Mouse (Mus musculus): ENCODE results near the gene Kcnq4. TPM values are rescaled to one million over a fixed set of nuclear protein-coding genes. Genes with fewer than 3 reads are reported as not detected.

Gene Kcnq4
- polyA plus RNA-seq, 1 experiment: 10.9 TPM

- TF ChIP-seq POLR2A (IDR thresholded peaks at IDR 0.05; ENCODE audit: extremely low read depth, insufficient read depth, low read length) (no peak), CTCF (IDR thresholded peaks at IDR 0.05; ENCODE audit: extremely low read depth, insufficient read depth, low read length) (no peak)
- Histone ChIP-seq H3K27ac (ENCODE audit: insufficient read depth, low read length) (no peak overlapping the region), H3K4me1 (ENCODE audit: control insufficient read depth, insufficient read depth, low read length) (no peaks in the 10 kb centered on the region), H3K4me3 (ENCODE audit: insufficient read depth, low read length) (no peak overlapping the region)
Measured at GRCm38 (mm10) chr4:120683278-120683997, 65.0 kb downstream of the Kcnq4 start.

- TF ChIP-seq POLR2A (IDR thresholded peaks at IDR 0.05; ENCODE audit: extremely low read depth, insufficient read depth, low read length): no peak
- peak; percentile 88 for TF ChIP-seq CTCF (IDR thresholded peaks at IDR 0.05; ENCODE audit: extremely low read depth, insufficient read depth, low read length)
- Histone ChIP-seq H3K4me3 (ENCODE audit: insufficient read depth, low read length) (no peak overlapping the region), H3K27ac (ENCODE audit: insufficient read depth, low read length) (no peak overlapping the region)
Measured at GRCm38 (mm10) chr4:120682168-120682567, 66.2 kb downstream of the Kcnq4 start.

GRCm38 (mm10) chr4:120680953-120681352 is 67.5 kb downstream of the Kcnq4 start:
- TF ChIP-seq CTCF (IDR thresholded peaks at IDR 0.05; ENCODE audit: extremely low read depth, insufficient read depth, low read length) (peak; percentile 84), POLR2A (IDR thresholded peaks at IDR 0.05; ENCODE audit: extremely low read depth, insufficient read depth, low read length) (no peak)
- Histone ChIP-seq H3K27ac (ENCODE audit: insufficient read depth, low read length) (no peak overlapping the region), H3K4me3 (ENCODE audit: insufficient read depth, low read length) (no peak overlapping the region), H3K4me1 (ENCODE audit: control insufficient read depth, insufficient read depth, low read length) (no peaks in the 10 kb centered on the region)

More at GRCm38 (mm10) chr4:120682168-120682567, 66.2 kb downstream of the Kcnq4 start:
- no peaks in the 10 kb centered on the region for H3K4me1 ChIP-seq (ENCODE audit: control insufficient read depth, insufficient read depth, low read length)

GRCm38 (mm10) chr4:120675640-120676039 is 72.8 kb downstream of the Kcnq4 start:
- Histone ChIP-seq H3K4me3 (ENCODE audit: insufficient read depth, low read length) (no peak overlapping the region), H3K27ac (ENCODE audit: insufficient read depth, low read length) (no peak overlapping the region)
- no peak for TF ChIP-seq CTCF (IDR thresholded peaks at IDR 0.05; ENCODE audit: extremely low read depth, insufficient read depth, low read length)
- TF ChIP-seq POLR2A (IDR thresholded peaks at IDR 0.05; ENCODE audit: extremely low read depth, insufficient read depth, low read length): no peak

GRCm38 (mm10) chr4:120674775-120675451 is 73.5 kb downstream of the Kcnq4 start:
- no peak overlapping the region for H3K27ac ChIP-seq (ENCODE audit: insufficient read depth, low read length)
- no peak for TF ChIP-seq POLR2A (IDR thresholded peaks at IDR 0.05; ENCODE audit: extremely low read depth, insufficient read depth, low read length)
- TF ChIP-seq CTCF (IDR thresholded peaks at IDR 0.05; ENCODE audit: extremely low read depth, insufficient read depth, low read length): no peak
- H3K4me1 ChIP-seq (ENCODE audit: control insufficient read depth, insufficient read depth, low read length): no peaks in the 10 kb centered on the region
- H3K4me3 ChIP-seq (ENCODE audit: insufficient read depth, low read length): no peak overlapping the region

More at GRCm38 (mm10) chr4:120675640-120676039, 72.8 kb downstream of the Kcnq4 start:
- no peaks in the 10 kb centered on the region for H3K4me1 ChIP-seq (ENCODE audit: control insufficient read depth, insufficient read depth, low read length)

- Histone ChIP-seq H3K27ac (ENCODE audit: insufficient read depth, low read length) (no peak overlapping the region), H3K4me3 (ENCODE audit: insufficient read depth, low read length) (no peak overlapping the region), H3K4me1 (ENCODE audit: control insufficient read depth, insufficient read depth, low read length) (no peaks in the 10 kb centered on the region)
- TF ChIP-seq CTCF (IDR thresholded peaks at IDR 0.05; ENCODE audit: extremely low read depth, insufficient read depth, low read length) (no peak), POLR2A (IDR thresholded peaks at IDR 0.05; ENCODE audit: extremely low read depth, insufficient read depth, low read length) (no peak)
Measured at GRCm38 (mm10) chr4:120673606-120674005, 74.8 kb downstream of the Kcnq4 start.

- TF ChIP-seq CTCF (IDR thresholded peaks at IDR 0.05; ENCODE audit: extremely low read depth, insufficient read depth, low read length): no peak
- no peak for TF ChIP-seq POLR2A (IDR thresholded peaks at IDR 0.05; ENCODE audit: extremely low read depth, insufficient read depth, low read length)
- Histone ChIP-seq H3K4me1 (ENCODE audit: control insufficient read depth, insufficient read depth, low read length) (no peaks in the 10 kb centered on the region), H3K27ac (ENCODE audit: insufficient read depth, low read length) (no peak overlapping the region), H3K4me3 (ENCODE audit: insufficient read depth, low read length) (no peak overlapping the region)
Measured at GRCm38 (mm10) chr4:120671046-120671445, 77.4 kb downstream of the Kcnq4 start.

GRCm38 (mm10) chr4:120669585-120669984 is 78.8 kb downstream of the Kcnq4 start:
- TF ChIP-seq POLR2A (IDR thresholded peaks at IDR 0.05; ENCODE audit: extremely low read depth, insufficient read depth, low read length) (no peak), CTCF (IDR thresholded peaks at IDR 0.05; ENCODE audit: extremely low read depth, insufficient read depth, low read length) (no peak)
- Histone ChIP-seq H3K27ac (ENCODE audit: insufficient read depth, low read length) (no peak overlapping the region), H3K4me3 (ENCODE audit: insufficient read depth, low read length) (no peak overlapping the region)

GRCm38 (mm10) chr4:120668551-120668950 is 79.9 kb downstream of the Kcnq4 start:
- no peaks in the 10 kb centered on the region for H3K4me1 ChIP-seq (ENCODE audit: control insufficient read depth, insufficient read depth, low read length)
- H3K4me3 ChIP-seq (ENCODE audit: insufficient read depth, low read length): no peak overlapping the region
- TF ChIP-seq POLR2A (IDR thresholded peaks at IDR 0.05; ENCODE audit: extremely low read depth, insufficient read depth, low read length) (no peak), CTCF (IDR thresholded peaks at IDR 0.05; ENCODE audit: extremely low read depth, insufficient read depth, low read length) (0 out of 2 replicates have a peak, but pooled peaks have one; percentile 5)
- H3K27ac ChIP-seq (ENCODE audit: insufficient read depth, low read length): no peak overlapping the region

More at GRCm38 (mm10) chr4:120669585-120669984, 78.8 kb downstream of the Kcnq4 start:
- H3K4me1 ChIP-seq (ENCODE audit: control insufficient read depth, insufficient read depth, low read length): no peaks in the 10 kb centered on the region
